Mouse (Mus musculus) testis, adult 2 months (tissue): Measurements from ENCODE around the gene Pitpnc1. TPM values are rescaled to one million over a fixed set of nuclear protein-coding genes. Genes with fewer than 3 reads are reported as not detected.

Experiments used
- H3K27ac ChIP-seq: fragments of 200-500 bp; 2 replicates; pipeline ENCODE4 v1.5.1; 2012; ENCODE audit warnings: low read depth, low read length; ENCODE audit not compliant: control insufficient read depth, insufficient read depth
- H3K27me3 ChIP-seq: fragments of 200-500 bp; 2 replicates; pipeline ENCODE4 v1.6.1; 2012; ENCODE audit warnings: mild to moderate bottlenecking, low read length, moderate library complexity; ENCODE audit not compliant: control insufficient read depth, insufficient read depth
- H3K36me3 ChIP-seq: fragments of 200-500 bp; 2 replicates; pipeline ENCODE4 v1.6.1; 2012; ENCODE audit warnings: mild to moderate bottlenecking, low read length; ENCODE audit not compliant: control insufficient read depth, insufficient read depth
- H3K4me1 ChIP-seq: fragments of 200-500 bp; 2 replicates; pipeline ENCODE4 v1.6.1; 2012; ENCODE audit warnings: low read length; ENCODE audit not compliant: control insufficient read depth, insufficient read depth
- H3K4me3 ChIP-seq: fragments of 200-500 bp; 2 replicates; pipeline ENCODE4 v1.5.1; 2012; ENCODE audit warnings: low read depth, mild to moderate bottlenecking, low read length, moderate library complexity, mixed read lengths; ENCODE audit not compliant: control insufficient read depth
- CTCF ChIP-seq: fragments of 200-500 bp; IDR thresholded peaks from 2 replicates; pipeline ENCODE4 v1.5.1; 2012; ENCODE audit warnings: low read depth, mild to moderate bottlenecking, inconsistent platforms, low read length, moderate library complexity; ENCODE audit not compliant: control insufficient read depth, insufficient read depth, insufficient replicate concordance
- POLR2A ChIP-seq: fragments of 200-500 bp; IDR thresholded peaks from 2 replicates; pipeline ENCODE4 v1.6.1; 2012; ENCODE audit warnings: low read depth, mild to moderate bottlenecking, inconsistent platforms, low read length, moderate library complexity; ENCODE audit not compliant: control insufficient read depth
- polyA plus RNA-seq: library from polyadenylated mRNA; depleted of rRNA; stranded (reverse); fragments of >200 nt; gene quantifications from 2 replicates; pipeline ENCODE4 v1.2.3, GENCODE M21; 2012

The Pitpnc1 gene
- polyA plus RNA-seq, 1 experiment = 1.5 TPM

DNA sequence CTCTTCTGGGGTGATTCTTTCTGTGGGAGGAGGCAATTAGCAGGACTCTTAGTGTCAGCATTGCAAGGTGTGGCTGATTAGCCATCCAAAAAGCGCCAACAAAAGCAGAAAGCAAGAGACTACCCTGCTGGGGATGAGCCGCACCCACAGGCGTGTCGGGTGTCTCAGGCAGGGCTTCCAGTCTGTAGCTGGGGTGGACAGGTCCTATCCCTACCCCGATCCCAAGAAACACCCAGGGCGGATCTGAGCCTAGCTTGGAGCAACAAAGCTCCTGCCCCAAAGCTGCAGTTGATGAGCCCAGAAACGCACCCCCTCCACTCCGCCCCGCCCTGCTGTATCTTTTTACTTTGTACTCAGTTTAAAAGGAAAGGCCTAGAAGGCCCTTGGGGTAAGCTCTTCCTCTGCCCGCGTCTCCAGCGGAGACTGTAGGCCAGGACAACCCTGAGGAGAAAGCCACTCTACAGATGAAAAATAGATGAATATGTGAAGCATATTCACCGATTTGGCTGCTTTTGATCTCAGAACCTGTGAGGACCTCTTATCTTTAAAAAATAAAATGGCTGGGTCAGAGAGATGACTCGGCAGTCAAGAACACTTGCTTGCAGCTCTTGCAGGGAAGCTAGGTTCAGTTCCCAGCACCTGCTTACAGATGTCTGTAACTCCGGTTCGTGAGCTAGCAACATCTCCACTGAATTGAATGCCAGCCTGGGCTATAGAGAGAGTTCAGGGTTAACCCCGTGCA lies 21.2 kb downstream of the Pitpnc1 start:
- TF ChIP-seq POLR2A = no peak
- no peak for TF ChIP-seq CTCF
- Histone ChIP-seq H3K27me3 (no peaks in the 10 kb centered on the region), H3K4me3 (no peak overlapping the region), H3K27ac (no peak overlapping the region), H3K4me1 (peaks cover 2% of the 10 kb centered on the region; the same call in 1 of the 2 replicates), H3K36me3 (no peaks in the 10 kb centered on the region)

DNA sequence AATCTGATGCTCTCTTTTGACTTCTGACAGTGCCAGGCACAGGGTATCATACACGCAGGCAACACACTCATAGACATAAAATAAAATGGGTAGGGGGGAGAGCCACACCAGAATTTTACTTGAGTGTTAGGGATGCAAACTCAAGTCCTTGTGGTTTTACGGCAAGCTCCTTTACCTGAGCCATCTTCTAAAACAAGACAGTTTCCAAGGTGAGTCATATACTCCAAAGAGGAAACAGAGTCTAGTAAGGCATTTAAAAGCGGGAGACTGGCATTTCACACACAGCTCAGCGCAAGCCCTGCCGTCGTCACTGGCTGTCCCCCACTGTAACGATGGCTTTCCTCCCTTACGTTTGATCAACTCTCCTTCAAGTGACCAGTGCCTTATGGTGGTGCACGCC lies 22.6 kb downstream of the Pitpnc1 start:
- no peaks in the 10 kb centered on the region for H3K27me3 ChIP-seq
- peaks cover 2% of the 10 kb centered on the region; the same call in 1 of the 2 replicates for H3K4me1 ChIP-seq
- H3K4me3 ChIP-seq = no peak overlapping the region
- TF ChIP-seq CTCF (no peak), POLR2A (no peak)
- no peak overlapping the region for H3K27ac ChIP-seq
- H3K36me3 ChIP-seq = no peaks in the 10 kb centered on the region

DNA sequence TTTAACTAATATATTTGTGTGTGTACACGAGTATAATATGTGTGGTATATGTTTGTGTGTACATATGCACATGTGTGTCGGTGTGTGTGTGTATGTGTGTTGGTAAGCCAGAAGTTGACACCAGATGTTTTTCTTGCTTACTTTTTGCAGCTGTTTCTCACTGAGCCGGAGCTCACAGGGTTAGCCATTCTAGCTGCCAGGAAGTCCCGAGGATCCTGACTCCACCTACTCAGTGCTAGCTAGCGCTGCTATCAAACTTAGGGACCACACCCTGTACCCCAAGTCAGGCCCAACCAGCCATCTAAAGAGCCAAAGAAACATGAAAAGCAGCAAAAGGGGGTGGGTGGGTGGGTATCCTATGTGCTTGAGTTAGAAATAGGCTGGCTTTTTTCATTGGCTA lies 23.1 kb downstream of the Pitpnc1 start:
- H3K27ac ChIP-seq = no peak overlapping the region
- H3K36me3 ChIP-seq = no peaks in the 10 kb centered on the region
- no peak overlapping the region for H3K4me3 ChIP-seq
- peaks cover 2% of the 10 kb centered on the region; the same call in 1 of the 2 replicates for H3K4me1 ChIP-seq
- TF ChIP-seq CTCF (no peak), POLR2A (no peak)
- no peaks in the 10 kb centered on the region for H3K27me3 ChIP-seq

DNA sequence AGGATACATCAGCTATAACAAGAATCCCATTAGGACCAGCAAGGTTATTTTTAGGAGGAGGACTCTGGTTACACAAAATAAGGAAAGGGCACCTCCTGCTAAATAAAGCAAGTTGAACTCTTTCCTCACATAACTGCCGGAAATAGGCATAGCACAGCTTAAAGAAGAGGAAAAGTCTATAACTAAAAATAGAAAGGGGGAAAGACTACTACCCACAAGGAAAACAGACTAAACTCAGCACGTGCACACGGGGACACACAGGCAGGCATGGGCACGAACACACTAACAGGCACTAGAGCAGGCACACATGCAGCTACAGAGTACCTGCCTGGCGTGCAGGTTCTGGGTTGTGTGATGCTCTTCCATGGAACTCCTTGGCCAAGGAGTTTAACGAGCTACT lies 23.8 kb downstream of the Pitpnc1 start:
- no peak overlapping the region for H3K4me3 ChIP-seq
- no peak for TF ChIP-seq POLR2A
- no peak for TF ChIP-seq CTCF
- H3K4me1 ChIP-seq = peaks cover 2% of the 10 kb centered on the region; the same call in 1 of the 2 replicates
- no peaks in the 10 kb centered on the region for H3K36me3 ChIP-seq
- H3K27me3 ChIP-seq = no peaks in the 10 kb centered on the region
- H3K27ac ChIP-seq = no peak overlapping the region

DNA sequence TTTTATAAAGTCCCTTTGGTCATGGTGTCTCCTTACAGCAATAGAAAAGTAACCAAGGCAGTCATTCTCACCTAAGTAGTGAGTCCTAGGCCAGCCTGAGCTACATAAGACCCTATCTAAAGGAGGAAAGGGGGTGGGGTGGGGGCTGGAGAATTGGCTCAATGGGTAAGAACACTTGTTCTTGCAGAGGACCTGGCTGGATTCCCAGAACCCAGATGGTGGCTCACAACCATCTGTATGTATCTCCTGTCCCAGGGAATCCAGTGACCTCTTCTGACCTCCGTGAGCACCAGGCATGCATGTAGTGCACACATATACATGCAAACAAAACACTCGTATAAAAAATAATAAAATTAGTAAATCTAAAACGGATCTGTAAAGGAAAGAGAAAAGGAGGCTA lies 24.8 kb downstream of the Pitpnc1 start:
- TF ChIP-seq POLR2A = no peak
- TF ChIP-seq CTCF = no peak
- H3K27me3 ChIP-seq = no peaks in the 10 kb centered on the region
- H3K36me3 ChIP-seq = no peaks in the 10 kb centered on the region
- no peak overlapping the region for H3K27ac ChIP-seq
- H3K4me1 ChIP-seq = no peaks in the 10 kb centered on the region; the same call in 1 of the 2 replicates
- no peak overlapping the region for H3K4me3 ChIP-seq

DNA sequence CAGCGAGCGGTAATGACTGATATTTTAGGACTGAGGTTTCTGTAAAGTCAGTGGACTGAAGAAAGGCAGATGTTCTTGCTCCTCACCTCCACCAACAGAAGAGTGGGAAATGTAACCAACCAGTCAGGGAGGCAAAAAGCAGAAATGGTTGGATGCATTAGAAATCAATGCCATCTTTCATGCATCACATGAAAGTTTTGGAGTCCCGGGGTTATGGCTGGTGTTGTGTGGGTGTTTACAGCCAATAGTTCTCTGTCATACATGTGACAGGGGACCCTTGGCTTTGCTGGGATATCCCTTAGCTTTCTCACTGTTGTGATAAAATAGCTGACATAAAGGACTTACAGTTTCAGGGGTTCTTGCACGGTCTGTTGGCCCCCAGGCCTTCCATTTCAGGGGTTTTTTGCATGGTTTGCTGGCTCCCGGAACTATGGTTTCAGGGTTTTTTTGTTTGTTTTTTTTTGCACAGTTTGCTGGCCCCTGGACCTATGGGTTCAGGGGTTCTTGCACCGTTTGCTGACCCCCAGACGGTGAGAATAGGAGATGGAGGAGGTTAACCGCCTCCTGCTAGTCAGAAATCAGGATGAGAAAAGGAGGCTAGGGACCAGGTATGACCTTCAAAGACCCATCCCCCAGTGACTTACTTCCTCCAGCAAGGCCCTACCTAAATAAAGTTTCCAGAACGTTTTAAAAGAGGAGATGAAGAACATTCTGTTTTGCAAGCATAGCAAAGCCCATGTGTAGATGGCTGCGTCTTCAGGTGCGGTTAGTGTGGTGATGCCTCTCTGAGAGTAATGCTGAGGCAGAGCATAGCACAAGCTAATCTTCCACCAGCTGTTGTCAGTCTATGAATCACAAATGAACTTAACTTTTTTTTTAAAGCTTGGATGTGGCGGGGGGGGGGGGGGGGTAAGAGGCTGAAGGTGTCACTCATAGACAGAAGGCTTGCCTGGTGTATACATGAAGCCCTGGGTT lies 27.1 kb downstream of the Pitpnc1 start:
- no peaks in the 10 kb centered on the region for H3K36me3 ChIP-seq
- H3K27ac ChIP-seq = no peak overlapping the region
- peaks cover 5% of the 10 kb centered on the region for H3K4me1 ChIP-seq
- TF ChIP-seq POLR2A = no peak
- TF ChIP-seq CTCF = no peak
- H3K27me3 ChIP-seq = no peaks in the 10 kb centered on the region
- no peak overlapping the region for H3K4me3 ChIP-seq

DNA sequence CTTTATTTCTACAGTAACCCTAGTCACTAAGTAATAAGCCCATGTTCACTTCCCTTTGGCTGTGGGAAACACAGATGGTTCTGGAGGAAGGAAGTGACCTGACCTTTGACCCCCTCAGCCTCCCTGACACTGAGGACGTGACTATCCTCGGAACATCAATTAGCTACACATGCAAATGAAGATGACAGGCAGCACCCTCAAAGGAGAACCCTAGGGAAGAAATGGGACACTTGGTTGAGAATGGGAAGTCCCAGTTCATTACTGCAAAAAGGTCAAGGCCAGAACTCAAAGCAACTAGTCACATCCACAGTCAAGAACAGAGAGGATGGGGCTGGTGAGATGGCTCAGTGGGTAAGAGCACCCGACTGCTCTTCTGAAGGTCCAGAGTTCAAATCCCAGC lies 29.4 kb downstream of the Pitpnc1 start:
- H3K27ac ChIP-seq = no peak overlapping the region

More for the DNA sequence above, 29.4 kb downstream of the Pitpnc1 start:
- Histone ChIP-seq H3K4me3 (no peak overlapping the region), H3K4me1 (peaks cover 5% of the 10 kb centered on the region), H3K36me3 (no peaks in the 10 kb centered on the region), H3K27me3 (no peaks in the 10 kb centered on the region)
- TF ChIP-seq POLR2A = no peak
- no peak for TF ChIP-seq CTCF
